Mouse (Mus musculus) retina, postnatal 7 days (tissue): ENCODE data around the gene Dlg3.

Source experiments
- DNase-seq: peaks from one replicate; pipeline ENCODE4 v3.0.0-alpha.2; 2012; ENCODE audit warnings: low read depth, low spot score

Gene Dlg3

DNA sequence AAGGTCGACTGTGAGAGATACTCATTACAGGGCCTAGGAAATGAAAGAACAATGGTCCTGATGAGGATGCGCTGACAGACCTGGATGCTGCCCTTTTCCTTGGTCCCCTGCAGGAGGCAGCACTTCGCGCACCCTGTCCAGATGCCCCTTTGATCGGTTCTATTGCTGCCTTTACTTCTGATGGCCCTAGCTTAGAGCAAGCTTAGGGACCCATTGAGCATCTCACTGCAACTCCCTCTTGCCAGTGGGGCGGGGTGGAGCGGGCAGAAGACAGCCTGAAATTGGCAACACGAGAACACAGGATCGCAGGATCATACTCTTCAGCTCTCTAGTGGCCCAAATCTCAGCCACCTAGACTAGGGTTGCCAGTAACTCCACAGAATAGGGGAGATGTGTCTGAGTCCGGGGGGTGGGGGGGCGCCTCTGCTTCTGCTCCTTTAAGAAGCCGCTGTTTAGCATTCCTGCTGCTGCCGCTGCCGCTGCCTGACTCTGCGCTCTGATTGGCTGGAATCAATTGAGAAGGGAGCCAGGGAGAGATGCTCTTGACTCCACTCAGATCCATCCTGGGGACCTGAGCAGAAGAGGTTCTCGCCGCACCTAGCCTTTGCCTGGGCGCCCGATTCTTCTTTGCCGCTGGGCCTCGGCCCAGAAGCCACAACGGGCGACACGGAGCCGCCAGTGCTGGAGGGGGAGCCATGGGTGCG lies at the start of gene Dlg3:
Gene Dlg3, plus strand, starts transcription at position 542 of the 704 bp plus-strand sequence.
- peak; percentile 35 for DNase-seq

- DNase-seq = no peak
These were observed 38.6 kb upstream of the Dlg3 start for GRCm38 (mm10) chrX:100728947-100729346.

DNA sequence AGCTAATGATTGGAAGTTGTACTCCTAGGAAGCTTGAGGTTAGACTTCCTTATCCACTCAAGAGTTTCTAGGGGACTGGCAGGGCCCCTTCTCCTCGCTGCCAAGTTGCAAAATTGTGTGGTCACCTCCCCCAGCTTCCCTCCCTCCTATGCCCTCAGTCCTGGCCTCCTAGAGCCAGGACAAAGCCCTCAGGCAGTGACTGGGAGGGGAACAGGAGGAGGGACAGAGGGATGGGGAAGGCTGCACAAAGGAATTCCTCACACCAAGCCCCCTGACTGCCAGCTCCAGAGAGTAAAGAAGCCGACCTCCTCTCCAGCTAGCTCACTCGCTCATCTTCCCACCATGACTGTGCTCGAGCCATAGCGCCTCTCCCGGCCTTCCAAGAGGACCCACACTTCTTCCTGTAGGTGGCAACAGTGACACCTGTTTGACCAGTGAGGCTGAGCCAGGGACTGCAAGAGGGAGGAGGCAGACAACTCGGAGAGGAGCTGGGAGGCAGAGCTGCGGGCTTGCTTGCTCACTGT lies 37.8 kb upstream of the Dlg3 start, which contains the start of gene Gdpd2:
Gene Gdpd2, plus strand, starts transcription at position 209 of the 524 bp plus-strand sequence.
- DNase-seq = peak; percentile 20

DNA sequence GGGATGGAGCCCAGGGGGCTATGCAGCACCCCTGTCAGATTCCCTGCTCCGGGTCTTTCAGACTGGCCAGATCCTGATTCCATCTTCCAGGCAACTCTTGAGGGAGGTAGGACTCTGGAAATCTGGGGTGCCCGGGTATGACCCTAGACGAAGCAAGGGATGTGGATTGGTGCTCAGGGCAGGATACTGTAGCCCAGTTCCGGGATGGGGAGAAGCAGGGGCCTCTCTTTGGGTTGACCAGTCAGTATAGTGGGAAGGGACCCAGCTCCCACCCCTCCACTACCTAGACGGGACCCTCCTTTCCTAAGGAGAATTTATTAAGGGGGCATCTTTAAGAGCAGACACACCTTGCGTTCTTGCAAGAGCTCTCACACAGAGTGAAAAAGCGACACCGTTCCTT lies 37.3 kb upstream of the Dlg3 start:
- no peak for DNase-seq

DNA sequence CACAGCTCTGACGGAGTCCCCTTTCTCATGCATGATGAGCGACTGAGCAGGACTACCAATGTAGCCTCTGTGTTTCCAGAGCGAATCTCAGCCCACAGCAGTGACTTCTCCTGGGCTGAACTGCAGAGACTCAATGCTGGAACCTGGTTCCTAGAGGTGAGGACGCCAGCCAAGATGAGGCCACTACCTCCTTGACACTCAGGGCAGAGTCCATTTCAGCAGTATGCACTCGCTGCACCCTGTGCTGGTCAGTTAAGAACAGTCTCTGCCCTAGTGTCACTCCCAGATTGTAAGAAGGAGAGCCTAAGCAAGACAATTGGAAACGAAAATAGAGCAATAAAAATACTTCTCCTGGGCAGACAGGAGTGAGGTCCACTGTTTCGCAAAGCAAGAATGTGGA lies 33.2 kb upstream of the Dlg3 start:
- no peak for DNase-seq

DNA sequence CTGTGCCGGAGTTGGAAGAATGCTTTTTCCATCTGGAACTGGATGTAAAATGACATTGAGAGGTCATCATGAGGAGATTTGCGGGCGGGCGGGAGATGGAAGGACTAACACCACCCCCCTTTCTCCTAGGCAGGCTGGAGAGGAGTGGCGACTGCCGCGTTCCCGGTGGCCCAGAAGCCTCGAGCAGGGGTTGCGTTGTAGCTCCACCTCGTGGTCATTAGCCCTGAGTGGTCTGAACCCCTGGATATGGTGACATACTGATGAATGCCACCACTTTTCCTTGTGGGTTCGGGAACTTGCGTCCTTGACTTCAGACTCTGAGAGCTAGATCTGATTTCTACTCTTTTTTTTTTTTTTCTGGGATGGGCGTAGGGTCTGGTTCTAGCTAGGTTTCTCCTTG lies 28.6 kb upstream of the Dlg3 start:
- DNase-seq = peak; percentile 37

DNA sequence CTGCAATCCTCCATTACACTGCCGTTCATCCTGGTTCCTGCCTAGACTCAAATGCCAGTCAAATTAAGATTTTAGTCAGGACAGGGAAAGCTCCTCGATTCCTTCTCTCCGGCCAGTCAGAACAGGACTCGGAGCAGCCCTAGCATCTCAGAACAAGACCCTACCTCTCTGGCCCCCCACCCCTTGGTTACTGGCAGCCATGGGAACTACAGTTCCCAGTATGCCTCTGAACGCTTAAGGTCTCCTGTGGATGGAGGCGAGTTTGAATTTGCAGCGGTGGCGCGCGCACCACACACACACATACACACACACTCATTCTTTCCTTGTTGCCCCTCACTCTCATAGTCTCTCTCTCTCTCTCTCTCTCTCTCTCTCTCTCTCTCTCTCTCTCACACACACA lies 28.1 kb upstream of the Dlg3 start:
- no peak for DNase-seq

- DNase-seq = no peak
These were observed 26.7 kb upstream of the Dlg3 start for GRCm38 (mm10) chrX:100740785-100741184.

DNA sequence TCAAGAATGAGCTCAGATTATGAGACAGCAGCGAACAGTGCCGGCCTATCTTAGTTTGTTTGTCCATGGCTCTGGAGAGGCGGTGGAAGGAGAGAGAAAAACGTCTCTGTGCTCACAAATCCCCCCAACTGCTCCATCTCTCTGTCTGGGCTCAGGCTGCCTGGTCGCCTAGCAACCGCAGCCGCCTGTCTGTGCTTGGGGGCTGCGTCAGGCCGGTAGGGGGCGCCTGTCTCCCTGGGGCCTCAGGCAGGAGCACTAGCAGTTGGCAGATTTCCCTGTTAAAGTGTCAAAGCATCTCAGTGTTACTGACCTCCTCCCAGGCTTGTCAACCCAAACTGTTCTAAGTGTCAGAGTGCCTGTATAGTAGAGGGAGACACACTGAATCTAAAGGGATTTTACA lies 25.6 kb upstream of the Dlg3 start:
- peak; percentile 30 for DNase-seq

DNA sequence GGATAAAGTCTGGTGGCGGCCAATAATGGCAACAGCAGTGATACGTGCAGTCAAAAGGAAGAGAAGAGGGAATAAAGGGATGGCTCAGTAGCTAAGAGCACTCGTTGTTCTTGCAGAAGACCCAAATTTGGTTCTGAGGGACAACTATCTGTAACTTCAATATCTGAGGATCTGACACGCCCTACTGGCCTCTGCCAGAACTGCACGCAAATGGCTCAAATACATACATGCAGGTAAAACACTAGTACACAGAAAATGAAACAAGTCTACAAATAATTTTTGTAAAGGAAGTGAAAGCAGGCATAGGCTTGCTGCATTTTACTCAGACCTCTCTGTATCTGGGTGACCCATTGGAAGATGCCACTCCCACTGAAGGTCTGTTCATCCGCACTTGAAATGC lies 1.7 kb upstream of the Dlg3 start:
- no peak for DNase-seq

DNA sequence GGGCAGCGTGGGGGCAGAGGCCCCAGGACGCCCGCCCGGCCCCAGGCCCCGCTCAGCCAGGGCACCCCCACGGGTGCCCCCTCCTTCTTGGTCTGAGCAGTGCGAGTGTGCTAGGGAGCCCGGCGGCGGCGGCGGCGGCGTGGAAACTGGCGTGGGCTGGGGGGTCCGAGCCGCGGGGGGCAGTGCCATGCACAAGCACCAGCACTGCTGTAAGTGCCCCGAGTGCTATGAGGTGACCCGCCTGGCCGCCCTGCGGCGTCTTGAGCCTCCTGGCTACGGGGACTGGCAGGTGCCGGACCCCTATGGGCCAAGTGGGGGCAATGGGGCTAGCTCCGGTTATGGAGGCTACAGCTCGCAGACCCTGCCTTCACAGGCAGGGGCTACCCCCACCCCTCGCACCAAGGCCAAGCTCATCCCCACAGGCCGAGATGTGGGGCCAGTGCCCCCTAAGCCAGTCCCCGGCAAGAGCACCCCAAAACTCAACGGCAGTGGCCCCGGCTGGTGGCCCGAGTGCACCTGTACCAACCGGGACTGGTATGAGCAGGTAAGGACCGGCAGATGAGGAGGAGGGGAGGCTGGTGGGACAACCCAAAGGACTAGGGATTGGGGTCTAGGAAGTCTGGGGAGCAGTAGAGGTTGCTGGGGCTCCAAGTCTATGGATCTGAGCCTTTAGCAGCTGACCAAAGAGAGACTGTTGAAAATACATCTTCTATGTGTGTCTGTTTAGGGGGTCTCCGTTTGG lies 534 bp downstream of the Dlg3 start:
- no peak for DNase-seq

- DNase-seq = no peak
These were observed 1.8 kb downstream of the Dlg3 start for GRCm38 (mm10) chrX:100769281-100769680.

DNA sequence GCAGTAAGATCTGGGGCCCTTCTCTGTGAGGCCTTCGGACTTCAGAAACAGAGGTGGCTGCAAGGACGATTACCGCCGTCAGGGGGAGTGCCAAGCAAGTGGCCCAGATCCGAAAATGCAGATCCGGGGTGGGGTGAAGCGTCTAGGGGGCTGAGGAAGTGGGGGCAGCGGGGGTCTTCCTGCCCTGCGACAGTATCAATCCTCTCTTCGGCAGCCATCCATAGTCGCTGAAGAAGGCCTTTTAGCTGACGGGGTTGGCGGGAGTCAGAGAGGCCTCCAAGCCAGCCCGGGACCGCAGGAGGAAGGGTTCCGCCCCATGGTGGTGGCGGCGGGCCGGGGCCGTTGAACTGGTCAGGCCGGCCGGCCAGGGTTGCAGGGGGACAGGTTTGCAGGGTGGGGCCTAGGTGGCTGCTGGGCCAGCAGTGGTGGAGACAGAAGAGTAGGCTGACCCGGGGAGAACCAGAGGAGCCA lies 6.9 kb downstream of the Dlg3 start:
- DNase-seq = peak; percentile 24

DNA sequence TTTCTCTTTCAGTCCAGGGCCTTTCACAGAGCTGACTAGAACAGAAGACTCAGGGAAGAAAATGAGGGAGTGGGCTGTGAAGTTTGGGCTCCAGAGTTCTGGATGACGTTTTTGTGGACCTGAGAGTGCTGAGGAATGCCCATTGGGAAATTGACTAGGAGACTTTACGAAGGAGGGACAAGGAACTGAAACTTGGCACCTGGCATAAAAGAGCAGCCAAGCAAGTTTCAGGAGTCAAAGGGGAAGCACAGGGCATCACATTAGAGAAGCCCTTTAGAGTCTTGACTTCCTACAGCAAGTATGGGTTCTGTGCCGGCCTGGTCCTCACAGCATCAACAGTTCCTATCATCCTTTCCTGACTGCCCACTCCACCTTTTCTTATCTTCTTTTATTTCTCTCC lies 7.9 kb downstream of the Dlg3 start:
- DNase-seq = no peak

- DNase-seq = peak; percentile 30
These were observed 9.0 kb downstream of the Dlg3 start for GRCm38 (mm10) chrX:100776494-100776893.

DNA sequence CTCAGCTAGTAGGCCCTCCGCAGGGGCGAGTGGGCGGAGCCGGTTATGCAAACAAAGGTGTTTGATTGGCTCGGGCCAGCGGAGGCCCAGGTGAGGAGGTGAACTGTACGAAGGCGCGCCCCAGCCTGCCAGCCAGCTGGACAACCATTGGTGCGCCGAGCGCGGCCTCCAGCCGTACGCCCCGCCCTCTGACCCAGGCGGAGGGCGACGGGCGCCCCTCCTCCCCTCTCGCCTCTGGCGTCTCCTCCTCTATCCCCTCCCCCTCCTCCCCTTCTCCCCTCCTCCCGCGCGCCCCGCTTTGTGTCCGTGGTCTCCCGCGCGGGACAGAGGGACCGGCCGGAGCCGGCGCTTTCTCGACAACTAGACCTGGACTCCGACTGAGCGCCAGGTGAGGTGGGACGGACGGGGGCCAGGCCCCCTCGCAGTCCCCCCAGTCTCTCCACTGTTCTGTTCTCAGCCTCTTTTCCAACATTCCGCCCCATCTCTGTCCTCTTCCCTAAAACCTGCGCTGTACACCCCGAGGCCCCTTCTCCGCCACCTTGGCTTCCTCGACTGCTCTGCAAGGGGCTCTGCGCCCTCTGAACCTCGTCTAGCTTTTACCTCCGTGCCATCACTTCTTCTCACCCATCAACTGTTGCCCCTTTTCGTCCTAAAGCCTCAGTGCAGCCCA lies 9.6 kb downstream of the Dlg3 start:
- DNase-seq = peak; percentile 46

DNA sequence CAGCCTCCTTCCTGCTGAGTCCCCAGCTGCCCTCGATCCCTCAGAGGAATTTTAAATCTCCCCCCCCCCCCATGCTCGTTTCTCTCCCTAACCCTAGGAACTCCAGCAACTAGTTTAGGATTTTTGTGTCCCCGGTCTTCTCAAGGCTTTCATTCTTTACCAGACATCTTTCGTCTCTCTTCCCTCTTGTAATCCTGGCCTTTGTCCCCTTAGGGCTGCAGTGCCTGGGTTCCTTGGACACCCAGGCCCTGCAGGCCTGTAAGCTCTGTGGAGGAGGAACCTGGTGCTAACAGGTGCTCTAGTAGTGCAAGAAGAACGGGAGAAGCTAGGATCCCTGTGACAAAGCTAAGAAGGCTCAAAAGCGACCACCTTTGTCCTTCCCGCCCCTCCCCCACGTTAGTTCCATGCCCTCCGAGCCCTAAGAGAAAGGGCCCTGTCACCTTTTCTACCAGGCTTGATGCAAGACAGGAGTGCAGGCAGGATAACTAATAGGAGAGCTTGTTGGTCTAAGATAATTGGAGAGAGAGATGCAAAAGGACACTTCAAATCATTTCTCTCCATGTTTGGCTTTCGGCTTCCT lies 10.2 kb downstream of the Dlg3 start:
- DNase-seq = no peak

DNA sequence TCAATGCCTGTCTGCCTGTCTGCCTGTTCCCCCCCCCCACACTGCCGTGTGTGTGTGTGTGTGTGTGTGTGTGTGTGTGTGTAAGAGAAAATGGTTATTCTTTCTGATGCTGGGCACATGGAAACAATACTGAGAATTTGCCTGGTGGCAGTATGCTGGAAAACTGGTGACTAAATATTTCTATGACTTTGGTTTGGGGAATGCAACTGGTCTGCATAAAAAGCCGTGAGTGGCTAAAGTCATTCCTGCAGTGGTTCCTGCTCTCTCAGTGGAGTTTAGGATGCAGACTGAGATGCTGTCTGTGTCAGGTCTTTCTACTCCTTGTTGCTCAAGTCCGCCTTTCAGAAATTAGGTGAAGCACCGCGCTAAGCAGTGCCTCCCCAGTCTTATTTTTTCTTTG lies 10.9 kb downstream of the Dlg3 start:
- DNase-seq = no peak

DNA sequence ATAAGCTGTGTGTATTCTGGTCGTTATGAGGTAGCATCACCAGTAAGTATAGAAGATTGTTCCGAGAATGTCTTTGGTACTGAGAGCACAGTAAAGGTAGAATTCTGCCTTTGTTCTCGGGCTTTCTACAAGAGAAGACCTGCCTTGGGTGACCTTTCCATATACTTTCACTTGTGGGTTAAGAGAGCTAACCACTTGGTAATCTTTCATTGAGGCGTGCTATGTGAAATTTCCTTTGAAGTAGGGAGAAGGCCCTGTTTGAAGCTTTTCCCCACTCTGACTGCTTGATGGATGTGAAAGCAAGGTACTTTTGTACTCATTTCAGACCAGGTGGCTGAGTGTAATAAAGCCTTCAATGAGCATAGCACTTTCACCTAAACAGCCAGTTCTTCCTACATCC lies 21.8 kb downstream of the Dlg3 start:
- DNase-seq = no peak

DNA sequence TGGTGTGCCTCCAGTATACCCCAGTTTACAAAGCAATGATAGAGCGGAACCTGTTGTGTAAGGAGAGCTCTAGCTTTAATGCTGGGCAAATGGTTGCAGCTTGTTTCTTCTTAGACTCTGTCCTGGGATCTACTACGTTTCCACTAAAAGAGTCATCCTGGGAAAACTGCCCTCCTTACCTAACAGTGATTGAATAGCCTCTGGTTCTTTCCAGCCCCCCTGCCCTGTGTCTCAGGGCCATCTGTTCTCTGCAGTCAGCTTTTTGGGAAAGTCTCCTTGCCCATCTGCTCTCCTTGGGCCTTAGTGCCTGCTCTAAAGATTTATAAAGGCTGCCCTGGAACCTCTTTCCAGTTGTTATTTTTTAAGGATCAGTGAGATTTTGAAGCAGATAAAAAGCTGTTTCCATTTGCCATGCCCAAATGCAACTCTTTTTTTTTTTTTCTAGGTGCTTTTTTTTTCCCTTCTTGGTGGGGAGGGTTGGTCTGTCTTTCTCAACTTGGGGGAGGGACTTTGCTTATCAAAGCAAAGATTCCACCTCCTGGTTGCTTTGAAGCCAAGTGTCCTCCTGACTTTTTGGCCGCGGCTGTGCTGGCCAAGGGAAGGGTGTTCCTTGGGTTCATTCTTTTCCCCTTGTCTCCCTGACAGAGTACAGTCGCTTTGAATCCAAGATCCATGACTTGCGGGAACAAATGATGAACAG lies 28.7 kb downstream of the Dlg3 start:
- no peak for DNase-seq

DNA sequence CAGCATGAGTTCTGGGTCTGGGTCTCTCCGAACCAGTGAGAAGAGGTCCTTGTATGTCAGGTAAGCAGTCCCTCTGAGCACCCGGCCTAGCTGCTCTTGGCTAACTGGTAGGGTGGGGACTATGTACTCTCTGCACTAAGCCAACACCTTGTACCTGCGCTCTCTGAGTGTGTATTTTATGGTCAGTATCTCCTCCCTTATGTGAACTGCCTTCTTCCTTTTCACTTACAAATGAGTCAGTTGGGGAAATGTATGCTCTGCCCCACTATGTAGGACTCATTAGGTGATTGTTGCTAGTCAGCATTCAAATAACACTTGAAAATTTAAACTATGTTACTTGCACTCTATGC lies 29.2 kb downstream of the Dlg3 start:
- no peak for DNase-seq
